Mouse (Mus musculus): ENCODE measurements around the gene Lrrc56. TPM values are rescaled to one million over a fixed set of nuclear protein-coding genes. Genes with fewer than 3 reads are reported as not detected.

Gene Lrrc56
- polyA plus RNA-seq, 1 experiment from 2014 or later, result 7.6 TPM

DNA sequence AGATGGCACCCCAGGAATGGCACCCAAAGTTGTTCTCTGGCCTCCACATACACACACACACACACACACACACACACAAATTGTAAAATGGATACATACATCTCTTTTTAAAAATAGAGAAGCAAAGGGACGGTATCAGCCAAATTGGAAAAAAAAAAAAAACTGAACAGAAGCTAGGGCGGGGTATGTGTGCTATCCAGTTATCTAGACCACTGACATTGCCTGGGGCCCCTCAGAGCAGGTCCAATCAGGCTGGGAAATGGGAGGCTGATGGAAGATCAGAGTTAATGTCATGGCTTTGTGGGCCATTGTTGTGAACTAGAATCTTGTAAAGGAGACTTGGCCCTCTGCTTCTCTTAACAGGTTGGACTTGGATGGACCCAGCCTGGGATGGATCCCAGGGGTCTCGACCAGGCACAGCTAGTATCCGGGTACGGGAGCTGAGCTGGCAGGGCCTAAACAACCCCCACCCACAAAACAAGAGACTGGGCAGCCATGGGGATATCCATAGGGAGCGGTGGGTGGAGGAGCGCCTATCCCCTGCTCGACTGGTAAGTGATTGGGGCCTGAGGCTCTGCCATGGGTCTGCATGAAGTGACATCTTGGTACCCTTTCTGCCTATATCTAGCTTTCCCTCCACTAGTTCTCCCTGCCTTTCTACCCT, 2.8 kb downstream of the Lrrc56 start:
- DNase-seq (ENCODE audit: low spot score) (no peak), ATAC-seq (ENCODE audit: low FRiP score) (no peak)
- Histone ChIP-seq H3K4me2 (replicated peaks) (no peak overlapping the region), H3K4me3 (replicated peaks; ENCODE audit: low read length) (no peak overlapping the region), H3K36me3 (replicated peaks; ENCODE audit: control insufficient read depth, insufficient read depth) (peaks cover 9% of the 10 kb centered on the region), H3K27ac (no peak overlapping the region), H3K4me1 (replicated peaks; ENCODE audit: control insufficient read depth, insufficient read depth, low read length) (peaks cover 21% of the 10 kb centered on the region), H3K9ac (no peak overlapping the region), H3K27me3 (ENCODE audit: control insufficient read depth, insufficient read depth, low read length) (no peaks in the 10 kb centered on the region), H3K9me3 (ENCODE audit: control insufficient read depth, low read length) (no peaks in the 10 kb centered on the region)
- 92% methylated on average over 8 of the region's 8 CpGs for WGBS

- Histone ChIP-seq H3K36me3 (replicated peaks; ENCODE audit: control insufficient read depth, insufficient read depth) (peaks cover 3% of the 10 kb centered on the region; the same call in 1 of the 2 replicates), H3K27me3 (ENCODE audit: control insufficient read depth, insufficient read depth, low read length) (no peaks in the 10 kb centered on the region), H3K4me1 (replicated peaks; ENCODE audit: control insufficient read depth, insufficient read depth, low read length) (peaks cover 11% of the 10 kb centered on the region; the same call in 1 of the 2 replicates), H3K9ac (no peak overlapping the region), H3K27ac (no peak overlapping the region), H3K9me3 (ENCODE audit: control insufficient read depth, low read length) (no peaks in the 10 kb centered on the region), H3K4me2 (replicated peaks) (no peak overlapping the region), H3K4me3 (replicated peaks; ENCODE audit: low read length) (no peak overlapping the region)
- 99% methylated on average over 4 of the region's 4 CpGs for WGBS
- ATAC-seq (ENCODE audit: low FRiP score) (no peak), DNase-seq (ENCODE audit: low spot score) (no peak)
These were observed 4.2 kb downstream of the Lrrc56 start for GRCm38 (mm10) chr7:141198121-141198520.

DNA sequence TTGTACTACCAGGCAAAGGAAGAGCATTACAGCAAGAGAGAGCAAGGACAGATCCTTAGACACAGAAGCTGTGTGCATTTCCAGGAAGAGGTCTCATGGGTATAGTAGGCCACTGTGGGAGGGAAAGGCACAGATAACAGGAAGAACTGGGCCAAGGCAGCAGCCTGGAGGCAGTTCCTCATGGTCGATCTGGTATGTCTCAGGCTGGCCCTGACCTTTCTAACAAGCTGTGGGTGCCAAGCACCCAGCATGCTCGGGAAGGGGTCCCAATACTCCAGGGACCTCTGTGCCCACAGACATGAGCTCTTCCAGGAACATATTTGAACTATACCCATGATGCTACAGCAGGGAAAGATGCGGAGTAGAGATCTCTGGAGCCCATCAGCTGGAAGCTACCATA, 10.6 kb downstream of the Lrrc56 start:
- no peaks in the 10 kb centered on the region for H3K27me3 ChIP-seq (ENCODE audit: control insufficient read depth, insufficient read depth, low read length)
- DNase-seq (ENCODE audit: low spot score), result no peak
- 86% methylated on average over 3 of the region's 3 CpGs for WGBS

GRCm38 (mm10) chr7:141205504-141205903, 11.5 kb downstream of the Lrrc56 start:
- H3K27me3 ChIP-seq (ENCODE audit: control insufficient read depth, insufficient read depth, low read length), result no peaks in the 10 kb centered on the region
- 94% methylated on average over 5 of the region's 5 CpGs for WGBS

More for the DNA sequence above, 10.6 kb downstream of the Lrrc56 start:
- Histone ChIP-seq H3K27ac (no peak overlapping the region), H3K4me3 (replicated peaks; ENCODE audit: low read length) (no peak overlapping the region), H3K4me2 (replicated peaks) (no peak overlapping the region), H3K4me1 (replicated peaks; ENCODE audit: control insufficient read depth, insufficient read depth, low read length) (no peaks in the 10 kb centered on the region), H3K9ac (no peak overlapping the region), H3K36me3 (replicated peaks; ENCODE audit: control insufficient read depth, insufficient read depth) (peaks cover 3% of the 10 kb centered on the region; the same call in 1 of the 2 replicates), H3K9me3 (ENCODE audit: control insufficient read depth, low read length) (no peaks in the 10 kb centered on the region)
- no peak for ATAC-seq (ENCODE audit: low FRiP score)

GRCm38 (mm10) chr7:141206182-141206937, 12.4 kb downstream of the Lrrc56 start:
- 94% methylated on average over 18 of the region's 18 CpGs for WGBS
- no peak for ATAC-seq (ENCODE audit: low FRiP score)
- no peaks in the 10 kb centered on the region for H3K4me1 ChIP-seq (replicated peaks; ENCODE audit: control insufficient read depth, insufficient read depth, low read length)

More at GRCm38 (mm10) chr7:141205504-141205903, 11.5 kb downstream of the Lrrc56 start:
- Histone ChIP-seq H3K27ac (no peak overlapping the region), H3K4me3 (replicated peaks; ENCODE audit: low read length) (no peak overlapping the region), H3K9me3 (ENCODE audit: control insufficient read depth, low read length) (no peaks in the 10 kb centered on the region), H3K36me3 (replicated peaks; ENCODE audit: control insufficient read depth, insufficient read depth) (no peaks in the 10 kb centered on the region), H3K4me2 (replicated peaks) (no peak overlapping the region), H3K4me1 (replicated peaks; ENCODE audit: control insufficient read depth, insufficient read depth, low read length) (no peaks in the 10 kb centered on the region), H3K9ac (no peak overlapping the region)
- DNase-seq (ENCODE audit: low spot score), result no peak
- no peak for ATAC-seq (ENCODE audit: low FRiP score)

GRCm38 (mm10) chr7:141209526-141209925, 15.6 kb downstream of the Lrrc56 start:
- Histone ChIP-seq H3K4me1 (replicated peaks; ENCODE audit: control insufficient read depth, insufficient read depth, low read length) (no peaks in the 10 kb centered on the region), H3K27me3 (ENCODE audit: control insufficient read depth, insufficient read depth, low read length) (no peaks in the 10 kb centered on the region), H3K27ac (no peak overlapping the region), H3K9ac (no peak overlapping the region), H3K36me3 (replicated peaks; ENCODE audit: control insufficient read depth, insufficient read depth) (no peaks in the 10 kb centered on the region), H3K9me3 (ENCODE audit: control insufficient read depth, low read length) (no peaks in the 10 kb centered on the region), H3K4me3 (replicated peaks; ENCODE audit: low read length) (no peak overlapping the region), H3K4me2 (replicated peaks) (no peak overlapping the region)
- WGBS, result 75% methylated on average over 3 of the region's 3 CpGs
- ATAC-seq (ENCODE audit: low FRiP score), result no peak
- no peak for DNase-seq (ENCODE audit: low spot score)

More at GRCm38 (mm10) chr7:141206182-141206937, 12.4 kb downstream of the Lrrc56 start:
- no peak overlapping the region for H3K4me2 ChIP-seq (replicated peaks)
- H3K27ac ChIP-seq, result no peak overlapping the region
- no peak overlapping the region for H3K4me3 ChIP-seq (replicated peaks; ENCODE audit: low read length)
- no peaks in the 10 kb centered on the region for H3K9me3 ChIP-seq (ENCODE audit: control insufficient read depth, low read length)
- H3K36me3 ChIP-seq (replicated peaks; ENCODE audit: control insufficient read depth, insufficient read depth), result no peaks in the 10 kb centered on the region
- H3K27me3 ChIP-seq (ENCODE audit: control insufficient read depth, insufficient read depth, low read length), result no peaks in the 10 kb centered on the region
- DNase-seq (ENCODE audit: low spot score), result no peak
- no peak overlapping the region for H3K9ac ChIP-seq

- H3K27me3 ChIP-seq (ENCODE audit: control insufficient read depth, insufficient read depth, low read length), result no peaks in the 10 kb centered on the region
- no peaks in the 10 kb centered on the region for H3K36me3 ChIP-seq (replicated peaks; ENCODE audit: control insufficient read depth, insufficient read depth)
- 88% methylated on average over 12 of the region's 12 CpGs for WGBS
These were observed 16.2 kb downstream of the Lrrc56 start for GRCm38 (mm10) chr7:141210137-141210536.

DNA sequence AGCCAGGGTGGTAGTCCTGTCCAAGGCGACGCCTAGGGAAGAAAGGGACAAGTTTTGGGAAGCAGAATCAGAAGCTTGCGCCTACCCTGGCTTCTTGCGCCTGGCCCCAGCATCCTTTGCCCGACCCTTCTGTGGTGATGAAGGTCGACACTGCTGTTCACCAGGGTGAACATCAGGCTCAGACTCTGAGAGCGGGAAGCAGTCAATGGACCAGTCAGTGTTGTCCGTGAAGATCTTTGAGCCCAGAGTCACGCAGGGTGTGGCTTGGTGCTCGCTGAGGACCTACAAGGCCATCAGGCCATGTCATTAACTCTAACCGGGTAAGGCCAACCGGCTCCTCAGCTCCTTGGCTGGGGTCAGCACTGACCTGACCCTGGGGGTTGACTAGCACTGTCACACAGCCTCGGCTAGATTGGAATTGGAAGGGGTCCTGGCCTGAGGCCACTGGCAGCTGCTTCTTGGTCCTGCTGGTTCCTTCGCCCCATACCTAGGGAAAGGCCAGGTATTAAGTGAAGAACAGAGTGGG, 16.7 kb downstream of the Lrrc56 start:
- H3K27me3 ChIP-seq (ENCODE audit: control insufficient read depth, insufficient read depth, low read length), result no peaks in the 10 kb centered on the region
- DNase-seq (ENCODE audit: low spot score) (no peak), ATAC-seq (ENCODE audit: low FRiP score) (no peak)
- H3K36me3 ChIP-seq (replicated peaks; ENCODE audit: control insufficient read depth, insufficient read depth), result no peaks in the 10 kb centered on the region
- H3K27ac ChIP-seq, result no peak overlapping the region
- H3K4me3 ChIP-seq (replicated peaks; ENCODE audit: low read length), result no peak overlapping the region
- 91% methylated on average over 14 of the region's 14 CpGs for WGBS
- H3K9me3 ChIP-seq (ENCODE audit: control insufficient read depth, low read length), result no peaks in the 10 kb centered on the region
- no peak overlapping the region for H3K9ac ChIP-seq
- no peak overlapping the region for H3K4me2 ChIP-seq (replicated peaks)
- peaks cover 5% of the 10 kb centered on the region; the same call in 1 of the 2 replicates for H3K4me1 ChIP-seq (replicated peaks; ENCODE audit: control insufficient read depth, insufficient read depth, low read length)

More at GRCm38 (mm10) chr7:141210137-141210536, 16.2 kb downstream of the Lrrc56 start:
- Histone ChIP-seq H3K4me2 (replicated peaks) (no peak overlapping the region), H3K9me3 (ENCODE audit: control insufficient read depth, low read length) (no peaks in the 10 kb centered on the region), H3K4me1 (replicated peaks; ENCODE audit: control insufficient read depth, insufficient read depth, low read length) (peaks cover 4% of the 10 kb centered on the region; the same call in 1 of the 2 replicates), H3K27ac (no peak overlapping the region), H3K4me3 (replicated peaks; ENCODE audit: low read length) (no peak overlapping the region), H3K9ac (no peak overlapping the region)
- DNase-seq (ENCODE audit: low spot score), result no peak
- ATAC-seq (ENCODE audit: low FRiP score), result no peak

GRCm38 (mm10) chr7:141213133-141213532, 19.2 kb downstream of the Lrrc56 start:
- no peaks in the 10 kb centered on the region for H3K27me3 ChIP-seq (ENCODE audit: control insufficient read depth, insufficient read depth, low read length)
- peaks cover 14% of the 10 kb centered on the region for H3K4me1 ChIP-seq (replicated peaks; ENCODE audit: control insufficient read depth, insufficient read depth, low read length)

More at GRCm38 (mm10) chr7:141213133-141213532, 19.2 kb downstream of the Lrrc56 start:
- Histone ChIP-seq H3K9ac (no peak overlapping the region), H3K4me3 (replicated peaks; ENCODE audit: low read length) (no peak overlapping the region), H3K27ac (no peak overlapping the region), H3K9me3 (ENCODE audit: control insufficient read depth, low read length) (no peaks in the 10 kb centered on the region), H3K4me2 (replicated peaks) (no peak overlapping the region), H3K36me3 (replicated peaks; ENCODE audit: control insufficient read depth, insufficient read depth) (no peaks in the 10 kb centered on the region; the same call in 1 of the 2 replicates)
- DNase-seq (ENCODE audit: low spot score) (no peak), ATAC-seq (ENCODE audit: low FRiP score) (no peak)
- WGBS, result 84% methylated on average over 3 of the region's 3 CpGs

All from hindbrain, embryonic 14.5 days (tissue).